Mouse (Mus musculus) left cerebral cortex, postnatal 36 days (tissue): ENCODE data around the gene Samd4b. TPM values are rescaled to one million over a fixed set of nuclear protein-coding genes. Genes with fewer than 3 reads are reported as not detected.
A peak's percentile ranks its signal among the peaks of the same experiment; 100 is the strongest.
"Not testable (repeated sequence)": the region's sequence is repeated elsewhere in the genome, so short reads cannot be mapped to it uniquely, and the experiment has no call there.

Experiments
- DNase-seq, 2 experiments: peaks; one replicate each; pipeline ENCODE4 v3.0.0; 2021 to 2022; ENCODE audit warnings: low spot score in 2 of 2, mixed read lengths in 1 of 2
- intact Hi-C: fragments of 180-260 bp; cut with DNase I; formaldehyde crosslinking; loops from one replicate; pipeline ENCODE4 v1.15.1; 2025
- total RNA-seq, 2 experiments: library from RNA; stranded (reverse); gene quantifications; 2 replicates each; pipeline ENCODE4 v1.2.3; 2021

Gene Samd4b
- total RNA-seq, 2 experiments from 2014 or later: 68.7 to 68.8 TPM

- intact Hi-C loops: loop anchor here (1.0 kb wide), 1 partner anchor 32 kb away; no protein-coding TSS in a partner anchor
- DNase-seq: peak; percentile 44 to 65
Measured at GRCm38 (mm10) chr7:28568253-28568652, 29.7 kb downstream of the Samd4b start.

GRCm38 (mm10) chr7:28567539-28567938, 30.4 kb downstream of the Samd4b start:
- DNase-seq: no peak
- intact Hi-C loops: no loop called here

DNA sequence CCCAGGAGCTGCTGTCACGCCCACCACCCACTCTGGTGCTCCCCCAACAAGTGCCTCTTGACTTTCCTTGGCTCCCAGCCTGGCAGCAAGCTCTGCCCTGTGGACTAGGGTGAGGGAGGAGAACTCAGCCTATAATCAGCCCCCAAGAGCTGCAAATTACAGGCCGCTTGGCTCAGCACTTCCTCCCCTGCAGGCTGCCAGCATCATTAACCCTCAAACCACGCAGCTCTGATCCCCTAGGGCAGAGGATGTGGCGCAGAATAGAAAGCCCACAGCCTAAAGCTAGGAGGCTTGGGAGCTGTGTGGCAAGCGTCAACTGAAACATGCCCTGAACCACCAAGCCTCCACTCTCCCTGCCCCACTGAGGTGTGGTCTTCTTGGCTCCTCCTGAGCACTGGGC, 32.5 kb downstream of the Samd4b start:
- intact Hi-C loops: no loop called here
- DNase-seq: no peak

GRCm38 (mm10) chr7:28562951-28563350, 35.0 kb downstream of the Samd4b start:
- intact Hi-C loops: no loop called here
- DNase-seq: no peak

DNA sequence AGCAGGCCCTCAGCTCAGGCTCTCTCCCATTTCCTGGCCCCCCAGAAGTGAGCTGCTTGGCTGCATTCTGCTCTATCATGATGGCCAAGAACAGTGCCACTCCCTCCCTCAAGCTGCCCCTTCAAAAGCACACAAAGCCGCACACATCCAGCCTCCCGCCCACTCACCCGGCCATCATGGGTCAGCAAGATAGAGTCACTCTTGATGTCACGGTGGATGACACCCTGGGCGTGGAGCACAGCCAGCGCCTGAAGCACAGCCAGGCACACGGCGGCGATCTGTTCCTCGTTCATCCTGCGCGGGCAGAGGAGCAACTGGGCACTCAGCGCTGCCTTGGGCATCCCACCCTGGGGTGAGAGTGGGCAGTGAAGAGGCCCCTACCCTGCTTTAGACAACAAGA, 35.6 kb downstream of the Samd4b start:
- no peak for DNase-seq
- intact Hi-C loops: no loop called here

DNA sequence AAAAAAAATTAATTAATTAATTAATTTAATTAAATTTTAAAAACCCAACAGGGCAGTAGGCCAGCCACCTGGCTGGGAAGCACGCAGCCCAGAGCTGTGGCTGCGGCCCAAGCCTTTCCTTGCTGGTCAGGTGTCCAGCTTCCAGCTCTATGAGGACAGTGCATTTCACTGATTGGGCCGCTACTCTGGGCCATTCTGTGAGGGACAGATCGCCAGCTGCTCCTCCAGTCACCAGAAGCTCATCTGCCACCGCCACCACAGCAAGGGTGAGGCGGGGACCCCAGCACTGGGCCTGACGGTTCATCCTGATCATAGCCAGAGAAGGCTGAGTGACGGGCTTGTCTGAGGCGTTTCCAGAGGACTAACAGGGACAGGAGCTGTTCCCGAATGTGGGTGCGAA, 36.0 kb downstream of the Samd4b start:
- DNase-seq: no peak
- intact Hi-C loops: no loop called here

DNA sequence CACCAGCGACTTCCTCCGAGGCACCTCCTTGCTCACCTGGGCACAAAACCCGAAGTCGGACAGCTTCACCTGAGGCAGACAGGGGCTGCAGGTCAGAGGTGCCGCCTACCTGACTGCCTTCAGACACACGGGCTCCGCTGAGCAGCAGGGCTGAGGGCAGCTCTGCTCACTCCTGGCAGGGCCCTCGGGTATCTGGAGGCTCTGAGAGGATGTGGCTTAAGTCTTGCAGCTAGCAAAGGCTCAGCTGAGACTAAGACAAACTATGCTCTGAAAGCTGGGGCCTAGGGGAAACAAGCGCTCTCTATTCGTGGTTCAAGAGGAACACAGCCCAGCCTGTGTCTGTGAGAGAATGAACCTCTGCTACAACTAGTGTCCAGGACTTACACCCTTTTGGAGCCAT, 37.1 kb downstream of the Samd4b start:
- no peak for DNase-seq
- intact Hi-C loops: no loop called here

DNA sequence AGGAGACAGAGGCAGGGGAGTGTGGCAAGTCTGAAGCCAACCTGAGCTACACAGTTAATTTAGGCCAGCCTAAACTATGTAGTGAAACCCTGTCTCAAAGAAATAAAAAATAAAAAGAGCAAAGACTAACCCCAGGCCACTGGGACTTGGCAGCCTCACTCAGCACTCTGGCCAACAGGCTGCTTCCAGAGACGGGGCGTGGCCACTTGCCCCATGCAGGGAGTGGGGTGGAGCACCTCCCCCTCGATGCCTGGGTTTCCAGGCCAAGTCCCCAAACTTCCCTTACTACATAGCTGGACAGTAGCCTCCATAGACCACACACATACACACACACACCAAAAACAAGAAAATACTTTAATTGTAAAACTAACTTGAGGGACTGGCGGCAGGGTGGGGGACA, 39.5 kb downstream of the Samd4b start:
- no peak for DNase-seq
- intact Hi-C loops: no loop called here

GRCm38 (mm10) chr7:28557708-28558107, 40.2 kb downstream of the Samd4b start:
- intact Hi-C loops: no loop called here
- DNase-seq: no peak

- no peak for DNase-seq
- intact Hi-C loops: no loop called here
Measured at GRCm38 (mm10) chr7:28557069-28557468, 40.9 kb downstream of the Samd4b start.

- DNase-seq: no peak
- intact Hi-C loops: no loop called here
Measured at GRCm38 (mm10) chr7:28555939-28556535, 41.9 kb downstream of the Samd4b start.

DNA sequence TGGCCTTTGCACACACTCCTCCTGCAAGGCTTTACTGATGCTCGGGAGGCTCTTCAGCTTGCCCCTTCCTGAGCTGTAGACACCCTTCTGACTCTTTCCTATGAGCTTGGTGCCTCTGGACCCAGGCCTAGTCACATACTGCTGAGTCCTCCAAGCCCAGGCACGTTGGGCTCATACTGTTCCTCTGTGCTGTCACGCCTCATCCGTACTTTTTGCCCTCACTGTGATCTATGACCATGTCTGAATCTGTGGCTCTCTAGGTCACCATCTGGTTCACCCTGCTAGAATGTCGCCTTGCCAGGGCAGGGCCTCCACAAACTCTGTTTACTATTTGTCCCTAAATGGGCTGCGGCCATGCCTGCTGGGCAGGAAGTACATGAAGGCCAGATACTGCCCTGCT, 44.9 kb downstream of the Samd4b start:
- DNase-seq: no peak
- intact Hi-C loops: no loop called here

DNA sequence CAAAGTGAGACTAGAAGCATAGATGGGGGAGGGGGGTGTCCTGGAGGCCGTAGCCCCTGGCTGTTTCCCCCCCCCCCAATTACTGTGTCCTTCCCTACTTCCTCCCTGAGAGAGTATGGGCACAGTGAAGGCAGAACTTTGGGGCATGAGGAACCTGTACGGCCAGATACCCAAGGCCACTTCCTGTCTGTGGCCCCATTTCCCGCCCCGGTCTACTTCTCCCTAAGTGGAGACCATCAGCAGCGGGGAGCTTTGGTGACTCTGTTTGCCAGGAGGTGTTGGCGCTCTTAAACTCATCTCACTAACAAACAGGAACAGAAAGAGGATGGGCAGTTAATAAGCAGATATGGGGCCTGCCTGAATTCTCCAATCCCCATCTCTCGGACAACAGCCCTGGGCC, 50.3 kb downstream of the Samd4b start:
- intact Hi-C loops: no loop called here
- no peak for DNase-seq

GRCm38 (mm10) chr7:28547154-28547553, 50.8 kb downstream of the Samd4b start, which contains the start of gene Nccrp1:
Gene Nccrp1 (minus strand): TSS chr7:28547254.
- intact Hi-C loops: no loop called here
- no peak for DNase-seq

- intact Hi-C loops: no loop called here
- DNase-seq: no peak
Measured at GRCm38 (mm10) chr7:28546649-28547048, 51.3 kb downstream of the Samd4b start.

DNA sequence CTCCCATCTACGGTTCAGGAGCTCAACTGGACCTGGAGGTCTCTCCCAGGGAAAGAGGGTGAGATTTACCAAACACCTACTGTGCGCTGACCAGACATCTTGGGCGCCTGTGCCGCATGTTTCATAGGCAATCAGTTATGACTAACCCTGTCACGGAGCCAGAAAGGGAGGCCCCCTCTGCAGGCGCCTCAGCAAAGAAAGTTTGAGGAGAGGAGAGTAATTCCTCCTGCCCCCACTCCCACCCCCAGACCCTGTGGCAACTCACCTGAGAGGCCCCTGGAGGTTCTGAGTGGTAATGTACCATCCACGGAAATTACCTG, 52.1 kb downstream of the Samd4b start:
- no peak for DNase-seq
- intact Hi-C loops: no loop called here

DNA sequence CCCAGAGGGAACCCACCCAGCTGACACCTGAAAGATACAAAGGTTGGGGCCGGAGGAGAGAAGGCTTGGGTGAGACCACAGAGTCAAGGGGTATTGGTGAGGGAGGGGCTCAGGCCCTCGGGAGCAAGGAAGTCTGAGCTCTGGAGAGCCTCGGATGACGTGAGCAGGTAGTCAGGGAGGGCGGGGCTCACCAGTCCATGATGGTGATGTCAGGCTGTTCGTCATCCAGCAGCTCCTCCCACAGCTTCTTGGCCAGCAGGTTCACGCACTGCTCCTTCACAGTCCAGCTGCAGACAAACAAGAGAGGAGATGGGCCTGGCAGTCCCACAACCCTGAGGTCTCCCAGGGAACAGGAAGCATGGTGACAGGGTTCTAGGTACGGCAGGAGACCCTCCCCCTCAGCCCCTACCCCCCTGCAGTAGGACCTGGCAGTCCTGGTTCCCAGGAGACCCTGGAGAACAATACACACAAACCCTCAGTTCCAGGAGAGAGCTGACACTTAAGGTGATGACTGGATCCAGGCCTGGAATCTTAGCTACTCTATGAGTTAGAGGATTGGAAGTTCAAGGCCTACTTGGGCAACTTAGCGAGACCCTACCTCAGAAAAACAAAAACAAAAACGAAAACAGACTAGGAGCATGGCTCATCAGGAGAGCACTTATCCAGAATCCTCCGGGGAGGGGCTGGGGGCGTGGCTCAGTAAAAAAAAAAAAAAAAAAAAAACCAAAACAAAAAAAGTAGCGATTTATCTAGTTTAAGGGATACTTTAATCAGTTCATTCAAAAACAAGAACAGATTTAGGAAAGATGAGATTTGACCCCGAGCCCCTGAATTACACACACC, 52.7 kb downstream of the Samd4b start:
- intact Hi-C loops: no loop called here
- DNase-seq: no peak

DNA sequence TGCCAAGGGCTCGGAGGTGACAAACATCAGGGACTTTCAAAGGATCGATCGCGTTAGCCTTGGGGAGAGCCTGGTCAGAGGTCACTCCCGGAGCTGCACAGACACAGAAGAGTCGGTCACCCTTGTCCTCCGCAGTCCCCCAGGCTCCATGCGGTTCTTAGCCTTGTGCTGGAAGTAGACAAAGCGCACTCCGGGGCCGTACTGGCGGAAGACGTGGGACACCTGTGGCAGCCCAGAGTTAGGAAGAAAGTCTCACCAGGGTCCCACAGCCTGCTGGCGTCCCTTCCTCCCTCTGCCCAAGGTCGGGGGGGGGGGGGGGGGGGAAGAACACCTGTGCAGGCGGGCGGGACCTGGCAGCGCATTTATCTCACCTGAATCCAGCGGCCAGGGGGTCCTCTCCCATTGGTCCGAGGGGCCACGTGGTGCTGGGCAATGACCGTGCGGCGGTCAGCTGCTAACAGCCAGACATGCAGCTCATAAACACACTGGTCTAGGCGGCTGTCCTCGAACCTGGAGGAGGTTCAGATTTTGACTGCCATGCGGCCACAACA, 53.8 kb downstream of the Samd4b start:
- DNase-seq: no peak
- intact Hi-C loops: no loop called here

- intact Hi-C loops: no loop called here
Measured at GRCm38 (mm10) chr7:28540526-28540925, 57.4 kb downstream of the Samd4b start, which contains the start of gene Sycn. Gene Sycn (plus strand): TSS chr7:28540885.

GRCm38 (mm10) chr7:28538886-28539285, 59.1 kb downstream of the Samd4b start:
- intact Hi-C loops, DNase-seq: not testable (repeated sequence)

More at GRCm38 (mm10) chr7:28540526-28540925, 57.4 kb downstream of the Samd4b start, which contains the start of gene Sycn:
- DNase-seq: no peak

GRCm38 (mm10) chr7:28532005-28532404, 65.9 kb downstream of the Samd4b start:
- no peak for DNase-seq
- intact Hi-C loops: no loop called here
